Mouse (Mus musculus): ENCODE measurements around the gene Olfr713. TPM values are rescaled to one million over a fixed set of nuclear protein-coding genes. Genes with fewer than 3 reads are reported as not detected.
A peak's percentile ranks its signal among the peaks of the same experiment; 100 is the strongest.

Gene Olfr713
- not detected in 2 replicates for polyA plus RNA-seq (2014; fragmentation: Nextera tagmentation; extraction: Ambion mirVana)

- Histone ChIP-seq H3K9ac (ENCODE audit: low read depth, low read length) (no peak within 1 kb of the TSS), H3K27ac (ENCODE audit: low read depth, low read length) (no peak within 1 kb of the TSS), H3K9me3 (ENCODE audit: control insufficient read depth, low read length) (no peaks in the 10 kb centered on the region), H3K27me3 (ENCODE audit: control insufficient read depth, insufficient read depth, low read length) (no peaks in the 10 kb centered on the region), H3K4me2 (replicated peaks; ENCODE audit: low read depth, low read length) (no peak within 1 kb of the TSS), H3K4me1 (replicated peaks; ENCODE audit: control insufficient read depth, insufficient read depth, low read length) (no peaks in the 10 kb centered on the region), H3K36me3 (ENCODE audit: control insufficient read depth, insufficient read depth, low read length) (no peaks in the 10 kb centered on the region), H3K4me3 (ENCODE audit: low read depth, low read length) (no peak within 1 kb of the TSS)
- DNase-seq (ENCODE audit: low spot score) (no peak), ATAC-seq (ENCODE audit: low FRiP score) (no peak)
- WGBS = 93% methylated on average over 1 of the region's 1 CpGs
Observed at GRCm38 (mm10) chr7:107030874-107031273, at the start of gene Olfr713. Gene Olfr713, plus strand, starts transcription at chr7:107031174.

- DNase-seq (ENCODE audit: low spot score) (no peak), ATAC-seq (ENCODE audit: low FRiP score) (no peak)
- Histone ChIP-seq H3K9ac (ENCODE audit: low read depth, low read length) (no peak overlapping the region), H3K4me1 (replicated peaks; ENCODE audit: control insufficient read depth, insufficient read depth, low read length) (no peaks in the 10 kb centered on the region), H3K36me3 (ENCODE audit: control insufficient read depth, insufficient read depth, low read length) (no peaks in the 10 kb centered on the region), H3K4me2 (replicated peaks; ENCODE audit: low read depth, low read length) (no peak overlapping the region), H3K4me3 (ENCODE audit: low read depth, low read length) (no peak overlapping the region), H3K27ac (ENCODE audit: low read depth, low read length) (no peak overlapping the region), H3K9me3 (ENCODE audit: control insufficient read depth, low read length) (no peaks in the 10 kb centered on the region), H3K27me3 (ENCODE audit: control insufficient read depth, insufficient read depth, low read length) (no peaks in the 10 kb centered on the region)
- 90% methylated on average over 3 of the region's 3 CpGs for WGBS
Observed at GRCm38 (mm10) chr7:106985236-106985635, 45.7 kb upstream of the Olfr713 start.

DNA sequence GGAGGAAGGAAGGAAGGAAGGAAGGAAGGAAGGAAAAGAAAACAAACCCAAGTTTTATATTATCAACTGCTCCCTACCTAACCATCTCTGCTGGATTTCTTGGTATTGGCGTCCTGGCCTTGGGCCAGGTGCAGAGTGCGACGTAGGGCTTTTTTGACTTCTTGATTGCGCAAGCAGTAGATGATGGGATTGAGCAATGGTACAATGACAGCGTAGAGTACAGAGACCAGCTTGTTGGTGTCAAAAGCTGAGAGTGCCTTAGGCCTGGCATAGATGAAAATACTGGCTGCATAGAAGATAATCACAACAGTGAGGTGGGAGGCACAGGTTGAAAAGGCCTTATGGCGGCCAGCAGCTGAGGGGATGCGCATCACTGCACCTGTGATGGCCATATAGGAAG is 30.2 kb upstream of the Olfr713 start:
- Histone ChIP-seq H3K36me3 (ENCODE audit: control insufficient read depth, insufficient read depth, low read length) (no peaks in the 10 kb centered on the region), H3K27me3 (ENCODE audit: control insufficient read depth, insufficient read depth, low read length) (no peaks in the 10 kb centered on the region), H3K9me3 (ENCODE audit: control insufficient read depth, low read length) (no peaks in the 10 kb centered on the region), H3K9ac (ENCODE audit: low read depth, low read length) (no peak overlapping the region), H3K4me1 (replicated peaks; ENCODE audit: control insufficient read depth, insufficient read depth, low read length) (no peaks in the 10 kb centered on the region), H3K4me2 (replicated peaks; ENCODE audit: low read depth, low read length) (no peak overlapping the region), H3K4me3 (ENCODE audit: low read depth, low read length) (no peak overlapping the region), H3K27ac (ENCODE audit: low read depth, low read length) (no peak overlapping the region)
- ATAC-seq (ENCODE audit: low FRiP score) (no peak), DNase-seq (ENCODE audit: low spot score) (no peak)
- 94% methylated on average over 7 of the region's 7 CpGs for WGBS

GRCm38 (mm10) chr7:107004169-107004568 is 26.8 kb upstream of the Olfr713 start:
- H3K36me3 ChIP-seq (ENCODE audit: control insufficient read depth, insufficient read depth, low read length) = no peaks in the 10 kb centered on the region
- H3K4me3 ChIP-seq (ENCODE audit: low read depth, low read length) = no peak overlapping the region
- H3K27ac ChIP-seq (ENCODE audit: low read depth, low read length) = no peak overlapping the region
- no peak for ATAC-seq (ENCODE audit: low FRiP score)
- no peaks in the 10 kb centered on the region for H3K27me3 ChIP-seq (ENCODE audit: control insufficient read depth, insufficient read depth, low read length)
- DNase-seq (ENCODE audit: low spot score) = no peak
- no peaks in the 10 kb centered on the region for H3K4me1 ChIP-seq (replicated peaks; ENCODE audit: control insufficient read depth, insufficient read depth, low read length)
- H3K9me3 ChIP-seq (ENCODE audit: control insufficient read depth, low read length) = no peaks in the 10 kb centered on the region
- H3K4me2 ChIP-seq (replicated peaks; ENCODE audit: low read depth, low read length) = no peak overlapping the region
- WGBS = 72% methylated on average over 3 of the region's 3 CpGs
- H3K9ac ChIP-seq (ENCODE audit: low read depth, low read length) = no peak overlapping the region

- DNase-seq (ENCODE audit: low spot score) (no peak), ATAC-seq (ENCODE audit: low FRiP score) (no peak)
- Histone ChIP-seq H3K27ac (ENCODE audit: low read depth, low read length) (no peak within 1 kb of the TSS), H3K4me3 (ENCODE audit: low read depth, low read length) (no peak within 1 kb of the TSS), H3K27me3 (ENCODE audit: control insufficient read depth, insufficient read depth, low read length) (no peaks in the 10 kb centered on the region), H3K9ac (ENCODE audit: low read depth, low read length) (no peak within 1 kb of the TSS), H3K4me1 (replicated peaks; ENCODE audit: control insufficient read depth, insufficient read depth, low read length) (no peaks in the 10 kb centered on the region), H3K4me2 (replicated peaks; ENCODE audit: low read depth, low read length) (no peak within 1 kb of the TSS), H3K36me3 (ENCODE audit: control insufficient read depth, insufficient read depth, low read length) (no peaks in the 10 kb centered on the region), H3K9me3 (ENCODE audit: control insufficient read depth, low read length) (no peaks in the 10 kb centered on the region)
- 37% methylated on average over 1 of the region's 1 CpGs for WGBS
Observed at GRCm38 (mm10) chr7:107005972-107006371, 25.0 kb upstream of the Olfr713 start, which contains the start of gene Olfr2. Gene Olfr2, minus strand, starts transcription at chr7:107006072.

GRCm38 (mm10) chr7:107039934-107040563 is 9.1 kb downstream of the Olfr713 start:
- 83% methylated on average over 2 of the region's 2 CpGs for whole genome bisulfite sequencing
- no peaks in the 10 kb centered on the region for H3K36me3 ChIP-seq (ENCODE audit: control insufficient read depth, insufficient read depth, low read length)
- no peak overlapping the region for H3K4me3 ChIP-seq (ENCODE audit: low read depth, low read length)
- no peaks in the 10 kb centered on the region for H3K27me3 ChIP-seq (ENCODE audit: control insufficient read depth, insufficient read depth, low read length)
- DNase-seq (ENCODE audit: low spot score) (no peak), ATAC-seq (ENCODE audit: low FRiP score) (no peak)
- H3K4me2 ChIP-seq (replicated peaks; ENCODE audit: low read depth, low read length) = no peak overlapping the region
- no peaks in the 10 kb centered on the region for H3K4me1 ChIP-seq (replicated peaks; ENCODE audit: control insufficient read depth, insufficient read depth, low read length)
- H3K9ac ChIP-seq (ENCODE audit: low read depth, low read length) = no peak overlapping the region
- no peak overlapping the region for H3K27ac ChIP-seq (ENCODE audit: low read depth, low read length)
- H3K9me3 ChIP-seq (ENCODE audit: control insufficient read depth, low read length) = no peaks in the 10 kb centered on the region

DNA sequence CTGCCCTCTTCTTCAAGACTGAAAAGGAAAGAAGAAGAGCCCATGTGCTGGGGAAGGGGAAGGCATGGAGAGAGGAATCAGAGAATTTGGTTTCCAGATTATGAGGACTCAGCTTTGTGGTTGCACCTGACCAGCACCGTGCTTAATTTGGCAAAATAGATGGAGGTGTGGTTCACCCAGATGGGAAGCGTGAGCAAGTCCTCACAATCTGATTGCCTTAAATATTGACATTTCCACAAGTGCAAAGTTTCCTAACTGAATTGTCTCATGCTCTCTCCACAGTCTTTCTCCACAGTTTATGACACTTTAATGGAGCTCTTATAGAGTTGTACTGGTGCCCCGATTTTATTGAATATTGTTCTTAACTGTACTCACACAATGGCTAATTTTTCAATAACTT is 12.2 kb downstream of the Olfr713 start:
- Histone ChIP-seq H3K36me3 (ENCODE audit: control insufficient read depth, insufficient read depth, low read length) (no peaks in the 10 kb centered on the region), H3K9me3 (ENCODE audit: control insufficient read depth, low read length) (no peaks in the 10 kb centered on the region), H3K4me2 (replicated peaks; ENCODE audit: low read depth, low read length) (no peak overlapping the region), H3K27me3 (ENCODE audit: control insufficient read depth, insufficient read depth, low read length) (no peaks in the 10 kb centered on the region), H3K9ac (ENCODE audit: low read depth, low read length) (no peak overlapping the region), H3K27ac (ENCODE audit: low read depth, low read length) (no peak overlapping the region), H3K4me3 (ENCODE audit: low read depth, low read length) (no peak overlapping the region), H3K4me1 (replicated peaks; ENCODE audit: control insufficient read depth, insufficient read depth, low read length) (no peaks in the 10 kb centered on the region)
- no peak for DNase-seq (ENCODE audit: low spot score)
- no peak for ATAC-seq (ENCODE audit: low FRiP score)
- 88% methylated on average over 3 of the region's 3 CpGs for WGBS

- Histone ChIP-seq H3K36me3 (ENCODE audit: control insufficient read depth, insufficient read depth, low read length) (no peaks in the 10 kb centered on the region), H3K27ac (ENCODE audit: low read depth, low read length) (no peak overlapping the region), H3K9ac (ENCODE audit: low read depth, low read length) (no peak overlapping the region), H3K4me2 (replicated peaks; ENCODE audit: low read depth, low read length) (no peak overlapping the region), H3K4me3 (ENCODE audit: low read depth, low read length) (no peak overlapping the region), H3K27me3 (ENCODE audit: control insufficient read depth, insufficient read depth, low read length) (no peaks in the 10 kb centered on the region), H3K9me3 (ENCODE audit: control insufficient read depth, low read length) (no peaks in the 10 kb centered on the region), H3K4me1 (replicated peaks; ENCODE audit: control insufficient read depth, insufficient read depth, low read length) (no peaks in the 10 kb centered on the region)
- WGBS = 92% methylated on average over 1 of the region's 1 CpGs
- ATAC-seq (ENCODE audit: low FRiP score) = no peak
- DNase-seq (ENCODE audit: low spot score) = no peak
Observed at GRCm38 (mm10) chr7:107044407-107044806, 13.4 kb downstream of the Olfr713 start.

- Histone ChIP-seq H3K9ac (ENCODE audit: low read depth, low read length) (no peak overlapping the region), H3K27me3 (ENCODE audit: control insufficient read depth, insufficient read depth, low read length) (no peaks in the 10 kb centered on the region), H3K4me2 (replicated peaks; ENCODE audit: low read depth, low read length) (no peak overlapping the region), H3K4me3 (ENCODE audit: low read depth, low read length) (no peak overlapping the region), H3K4me1 (replicated peaks; ENCODE audit: control insufficient read depth, insufficient read depth, low read length) (no peaks in the 10 kb centered on the region), H3K9me3 (ENCODE audit: control insufficient read depth, low read length) (no peaks in the 10 kb centered on the region), H3K27ac (ENCODE audit: low read depth, low read length) (no peak overlapping the region), H3K36me3 (ENCODE audit: control insufficient read depth, insufficient read depth, low read length) (no peaks in the 10 kb centered on the region)
- ATAC-seq (ENCODE audit: low FRiP score) (peak; percentile 51; the same call in 1 of the 2 replicates), DNase-seq (ENCODE audit: low spot score) (peak; percentile 76)
- WGBS = 6% methylated on average over 5 of the region's 5 CpGs
Observed at GRCm38 (mm10) chr7:107045833-107046232, 14.9 kb downstream of the Olfr713 start.

Measured in hindbrain, embryonic 11.5 days (tissue).